8 mouse cellular contexts compared by ENCODE assay signal in the genomic region with DNA sequence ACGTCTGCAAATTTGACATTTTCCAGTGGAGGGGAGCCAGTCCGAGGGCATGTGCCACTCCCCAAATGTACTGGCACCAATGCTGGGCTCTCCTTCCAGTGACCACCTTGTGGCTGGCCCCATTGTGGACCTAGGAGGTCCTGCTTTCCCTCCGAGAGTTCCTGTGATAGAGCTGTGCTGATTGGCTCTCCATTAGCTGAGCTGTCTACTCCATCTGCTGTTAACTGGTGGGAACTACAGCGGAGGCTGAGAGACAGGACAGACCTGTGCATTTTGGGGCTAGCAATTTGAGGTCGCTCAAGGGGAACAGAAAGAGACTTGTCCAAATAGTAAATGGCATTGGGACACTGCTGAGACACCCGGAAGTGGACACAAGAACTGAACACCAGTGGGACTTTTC. TPM values are rescaled to one million over a fixed set of nuclear protein-coding genes. Genes with fewer than 3 reads are reported as not detected.
DNase-seq lines count a peak whose midpoint lies in the region; ATAC-seq lines count a peak whose summit lies in the region.

No protein-coding gene starts in this region.

- peak; percentile 58; the same call in 1 of the 2 replicates for ATAC-seq in midbrain, embryonic 11.5 days (ENCODE audit: low FRiP score)
- ATAC-seq in midbrain, embryonic 13.5 days = no peak
- peak; percentile 96 for ATAC-seq in common myeloid progenitor, adult 5-6 weeks (replicated peaks; ENCODE audit: low read depth, poor library complexity, severe bottlenecking)
- ATAC-seq in kidney, embryonic 15.5 days (replicated peaks; ENCODE audit: low FRiP score) = peak; percentile 66
- ATAC-seq in limb, embryonic 12.5 days (ENCODE audit: insufficient number of reproducible peaks, insufficient read depth, low FRiP score, low TSS enrichment, low read depth) = 0 out of 2 replicates have a peak, but pooled peaks have one; percentile 31

- peak; percentile 90 for DNase-seq in midbrain, embryonic 11.5 days (ENCODE audit: low spot score, missing footprints)
- peak; percentile 36 for DNase-seq in gastrocnemius, postnatal 14 days
- DNase-seq in ovary, postnatal 14 days (ENCODE audit: low spot score) = peak; percentile 51
- DNase-seq in yolk sac, embryonic 10.5 days (ENCODE audit: low spot score) = peak; percentile 26

- intact Hi-C loops in gastrocnemius, postnatal 14 days (cut with DNase I; ENCODE audit: low total_unique reads) = loop anchor here (2.0 to 10.0 kb wide), 2 partner anchors 124 to 492 kb away; no protein-coding TSS in a partner anchor

- H3K4me1 ChIP-seq in midbrain, embryonic 11.5 days (ENCODE audit: control insufficient read depth, insufficient read depth, low read length) = no peaks in the 10 kb centered on the region
- H3K4me1 ChIP-seq in midbrain, embryonic 13.5 days (replicated peaks) = no peaks in the 10 kb centered on the region
- H3K4me1 ChIP-seq in kidney, embryonic 15.5 days = no peaks in the 10 kb centered on the region
- H3K4me1 ChIP-seq in limb, embryonic 12.5 days (replicated peaks) = no peaks in the 10 kb centered on the region; the same call in 1 of the 2 replicates

- H3K4me2 ChIP-seq in midbrain, embryonic 11.5 days = no peak overlapping the region
- no peak overlapping the region for H3K4me2 ChIP-seq in midbrain, embryonic 13.5 days (replicated peaks)
- no peak overlapping the region for H3K4me2 ChIP-seq in kidney, embryonic 15.5 days
- no peak overlapping the region for H3K4me2 ChIP-seq in limb, embryonic 12.5 days

- H3K9ac ChIP-seq in midbrain, embryonic 11.5 days (ENCODE audit: low read length) = no peak overlapping the region
- no peak overlapping the region for H3K9ac ChIP-seq in midbrain, embryonic 13.5 days (replicated peaks)
- H3K9ac ChIP-seq in kidney, embryonic 15.5 days = no peak overlapping the region
- H3K9ac ChIP-seq in limb, embryonic 12.5 days (replicated peaks) = no peak overlapping the region

- H3K4me3 ChIP-seq in midbrain, embryonic 11.5 days (ENCODE audit: low read depth, low read length) = no peak overlapping the region
- no peak overlapping the region for H3K4me3 ChIP-seq in midbrain, embryonic 13.5 days (replicated peaks)
- no peak overlapping the region for H3K4me3 ChIP-seq in kidney, embryonic 15.5 days (replicated peaks)
- no peak overlapping the region for H3K4me3 ChIP-seq in limb, embryonic 12.5 days (replicated peaks)

- H3K27ac ChIP-seq in midbrain, embryonic 11.5 days (ENCODE audit: low read depth, low read length) = no peak overlapping the region
- no peak overlapping the region for H3K27ac ChIP-seq in midbrain, embryonic 13.5 days
- H3K27ac ChIP-seq in kidney, embryonic 15.5 days = no peak overlapping the region
- H3K27ac ChIP-seq in limb, embryonic 12.5 days = no peak overlapping the region

- H3K36me3 ChIP-seq in midbrain, embryonic 11.5 days (ENCODE audit: control insufficient read depth, insufficient read depth, low read length) = no peaks in the 10 kb centered on the region
- no peaks in the 10 kb centered on the region for H3K36me3 ChIP-seq in midbrain, embryonic 13.5 days
- no peaks in the 10 kb centered on the region for H3K36me3 ChIP-seq in kidney, embryonic 15.5 days
- H3K36me3 ChIP-seq in limb, embryonic 12.5 days = no peaks in the 10 kb centered on the region

- H3K9me3 ChIP-seq in midbrain, embryonic 11.5 days (ENCODE audit: control insufficient read depth, low read length) = no peaks in the 10 kb centered on the region
- H3K9me3 ChIP-seq in midbrain, embryonic 13.5 days = no peaks in the 10 kb centered on the region
- no peaks in the 10 kb centered on the region for H3K9me3 ChIP-seq in kidney, embryonic 15.5 days (replicated peaks)
- no peaks in the 10 kb centered on the region for H3K9me3 ChIP-seq in limb, embryonic 12.5 days

- no peaks in the 10 kb centered on the region for H3K27me3 ChIP-seq in midbrain, embryonic 11.5 days (ENCODE audit: control insufficient read depth, insufficient read depth, low read length)
- H3K27me3 ChIP-seq in midbrain, embryonic 13.5 days = no peaks in the 10 kb centered on the region
- 0 out of 2 replicates have a peak, but pooled peaks cover 3% of the 10 kb centered on the region for H3K27me3 ChIP-seq in kidney, embryonic 15.5 days
- H3K27me3 ChIP-seq in limb, embryonic 12.5 days = 0 out of 2 replicates have a peak, but pooled peaks cover 3% of the 10 kb centered on the region

- 43% methylated on average over 6 of the region's 6 CpGs for WGBS in midbrain, embryonic 11.5 days
- 41% methylated on average over 6 of the region's 6 CpGs for WGBS in midbrain, embryonic 13.5 days
- 34% methylated on average over 6 of the region's 6 CpGs for WGBS in kidney, embryonic 15.5 days
- WGBS in limb, embryonic 12.5 days = 41% methylated on average over 6 of the region's 6 CpGs

RNA-seq across cellular contexts. Expression of a gene that starts 36.6 kb away (rescaled TPM):
- not detected in 2 replicates for polyA plus RNA-seq in midbrain, embryonic 11.5 days (2014; fragmentation: Nextera tagmentation; extraction: Ambion mirVana)
- polyA plus RNA-seq in midbrain, embryonic 13.5 days (2015; fragmentation: Nextera tagmentation; extraction: Ambion mirVana) = 0.13 TPM in 1 of 2 replicates, not detected in the other
- total RNA-seq in common myeloid progenitor, adult 5-6 weeks (2017) = 0.32 and 0.39 TPM in 2 replicates
- total RNA-seq in gastrocnemius, postnatal 14 days (2021) = not detected
- 0.08 and 0.10 TPM in 2 replicates for polyA plus RNA-seq in kidney, embryonic 15.5 days (2015; fragmentation: Nextera tagmentation; extraction: Ambion mirVana)
- polyA plus RNA-seq in limb, embryonic 12.5 days (2016; fragmentation: Nextera tagmentation; extraction: Ambion mirVana) = 0.11 and 0.14 TPM in 2 replicates

Comparison
In these comparisons a context has a peak if more than half of its experiments do, and no peak if none do; other contexts are left out.
1. DNase-seq: peak in every context shown above with its lines; median percentile 90 in midbrain, embryonic 11.5 days; 51 in ovary, postnatal 14 days; 36 in gastrocnemius, postnatal 14 days; 26 in yolk sac, embryonic 10.5 days.